Comparison of ENCODE assay signal across 9 mouse cellular contexts in the genomic region with DNA sequence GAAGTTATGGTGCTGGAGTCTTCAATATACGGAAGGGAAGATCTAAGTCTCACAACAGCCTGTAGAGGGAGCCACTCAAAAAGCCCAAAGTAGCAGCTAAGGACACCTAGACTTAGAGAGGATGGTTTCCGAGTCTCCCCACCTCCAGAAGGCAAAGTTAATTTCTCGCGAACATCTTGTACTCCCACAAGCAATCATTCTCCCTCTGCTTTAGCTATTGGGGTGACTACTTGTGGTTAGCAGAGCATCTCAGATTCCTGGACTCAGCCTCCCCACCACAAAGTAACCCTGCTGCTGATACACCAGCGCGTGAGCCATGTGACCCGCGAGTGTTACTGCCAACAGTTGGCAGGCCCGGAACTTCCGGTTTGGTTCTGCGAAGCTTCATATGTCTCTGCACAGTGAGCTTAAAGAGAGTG. TPM values are rescaled to one million over a fixed set of nuclear protein-coding genes. Genes with fewer than 3 reads are reported as not detected.
DNase-seq lines count a peak whose midpoint lies in the region; ATAC-seq and TF ChIP-seq lines count a peak whose summit lies in the region.
"Had no signal": no experiment of that assay in that cellular context is flagged by ENCODE, and none has a peak within 500 bp of the region (broad histone marks: within the 10 kb centered on the region; RNA-seq: fewer than 3 reads in every experiment).

No protein-coding gene starts in this region.

- ATAC-seq in liver, embryonic 16.5 days (ENCODE audit: low read depth) = no peak
- ATAC-seq in liver, embryonic 11.5 days (replicated peaks; ENCODE audit: low FRiP score) = no peak
- ATAC-seq: forebrain, embryonic 13.5 days; Patski had no signal

- H3K9me3 ChIP-seq in liver, embryonic 16.5 days (replicated peaks; ENCODE audit: control insufficient read depth, low read length) = no peaks in the 10 kb centered on the region
- H3K9me3 ChIP-seq in liver, embryonic 11.5 days (ENCODE audit: control insufficient read depth, low read length) = no peaks in the 10 kb centered on the region
- peaks cover 23% of the 10 kb centered on the region for H3K9me3 ChIP-seq in E14TG2a.4 (ENCODE audit: low read length)
- H3K9me3 ChIP-seq: forebrain, embryonic 13.5 days had no signal

- H3K27ac ChIP-seq in liver, embryonic 16.5 days (ENCODE audit: low read length) = 0 out of 2 replicates have a peak overlapping the region, but pooled peaks have one; percentile 17
- H3K27ac ChIP-seq in liver, embryonic 11.5 days (ENCODE audit: low read depth, low read length) = no peak overlapping the region
- H3K27ac ChIP-seq in brown adipose tissue, adult 24 weeks (replicated peaks; ENCODE audit: low read depth, low read length) = peak overlapping the region; percentile 86; the same call in 1 of the 2 replicates
- peak overlapping the region; percentile 95 for H3K27ac ChIP-seq in thymus, adult 2 months (ENCODE audit: control insufficient read depth, insufficient read depth, low read length)
- H3K27ac ChIP-seq: forebrain, embryonic 13.5 days had no signal

- 83% methylated on average over 11 of the region's 11 CpGs for WGBS in liver, embryonic 16.5 days (ENCODE audit: insufficient replicate concordance)
- 89% methylated on average over 11 of the region's 11 CpGs for WGBS in liver, embryonic 11.5 days
- 18% methylated on average over 11 of the region's 11 CpGs for WGBS in thymus, adult 2 months

- no peak for TF ChIP-seq POLR2A in thymus, adult 2 months (IDR thresholded peaks at IDR 0.05; ENCODE audit: control insufficient read depth, extremely low read depth, insufficient read depth, low read length, poor library complexity)

- no peaks in the 10 kb centered on the region; the same call in 1 of the 2 replicates for H3K4me1 ChIP-seq in liver, embryonic 16.5 days (ENCODE audit: control insufficient read depth, low read depth, low read length)
- H3K4me1 ChIP-seq in liver, embryonic 11.5 days (replicated peaks; ENCODE audit: control insufficient read depth, insufficient read depth, low read length) = no peaks in the 10 kb centered on the region
- H3K4me1 ChIP-seq in E14TG2a.4 (replicated peaks; ENCODE audit: low read depth, low read length) = peaks cover 3% of the 10 kb centered on the region; the same call in 1 of the 2 replicates
- peaks cover 9% of the 10 kb centered on the region for H3K4me1 ChIP-seq in brown adipose tissue, adult 24 weeks (ENCODE audit: control insufficient read depth, insufficient read depth, insufficient read length, low read length)
- H3K4me1 ChIP-seq in thymus, adult 2 months (replicated peaks; ENCODE audit: control insufficient read depth, insufficient read depth, low read length) = peaks cover 46% of the 10 kb centered on the region
- H3K4me1 ChIP-seq: forebrain, embryonic 13.5 days had no signal

- no peaks in the 10 kb centered on the region for H3K36me3 ChIP-seq in liver, embryonic 16.5 days (ENCODE audit: control insufficient read depth, insufficient read depth)
- no peaks in the 10 kb centered on the region for H3K36me3 ChIP-seq in liver, embryonic 11.5 days (ENCODE audit: control insufficient read depth, insufficient read depth, low read length)
- H3K36me3 ChIP-seq in E14TG2a.4 (ENCODE audit: insufficient read depth, low read length) = no peaks in the 10 kb centered on the region
- no peaks in the 10 kb centered on the region for H3K36me3 ChIP-seq in thymus, adult 2 months (ENCODE audit: control insufficient read depth, insufficient read depth, low read length)

- DNase-seq in liver, embryonic 11.5 days (ENCODE audit: low spot score) = no peak
- peak; percentile 84 for DNase-seq in thymus, adult 2 months
- no peak for DNase-seq in heart, adult 8-10 months (ENCODE audit: low spot score)
- no peak for DNase-seq in retina, postnatal 1 day

- H3K4me3 ChIP-seq in liver, embryonic 16.5 days (ENCODE audit: low read depth, low read length) = no peak overlapping the region
- H3K4me3 ChIP-seq in liver, embryonic 11.5 days (ENCODE audit: low read depth, low read length) = no peak overlapping the region
- no peak overlapping the region for H3K4me3 ChIP-seq in E14TG2a.4 (replicated peaks; ENCODE audit: low read length)
- no peak overlapping the region for H3K4me3 ChIP-seq in brown adipose tissue, adult 24 weeks (ENCODE audit: insufficient read depth, low read depth, low read length)
- peak overlapping the region; percentile 34; the same call in 1 of the 2 replicates for H3K4me3 ChIP-seq in thymus, adult 2 months (ENCODE audit: control insufficient read depth, insufficient read depth, low read length)
- H3K4me3 ChIP-seq: forebrain, embryonic 13.5 days had no signal

- no peak overlapping the region for H3K4me2 ChIP-seq in liver, embryonic 16.5 days (ENCODE audit: low read depth, low read length)
- H3K4me2 ChIP-seq in liver, embryonic 11.5 days = no peak overlapping the region
- H3K4me2 ChIP-seq: forebrain, embryonic 13.5 days had no signal

- peak; percentile 17 for TF ChIP-seq CTCF in E14TG2a.4 (conservative IDR thresholded peaks at IDR 0.05; ENCODE audit: low read length)
- no peak for TF ChIP-seq CTCF in thymus, adult 2 months (IDR thresholded peaks at IDR 0.05; ENCODE audit: borderline replicate concordance, control insufficient read depth, extremely low read depth, insufficient read depth, low read length, poor library complexity)

- H3K9ac ChIP-seq in liver, embryonic 16.5 days (ENCODE audit: low read depth, low read length) = no peak overlapping the region
- no peak overlapping the region for H3K9ac ChIP-seq in liver, embryonic 11.5 days (ENCODE audit: low read depth, low read length)
- H3K9ac ChIP-seq: forebrain, embryonic 13.5 days had no signal

- no peaks in the 10 kb centered on the region for H3K27me3 ChIP-seq in liver, embryonic 16.5 days (ENCODE audit: control insufficient read depth, insufficient read depth, low read depth, low read length)
- no peaks in the 10 kb centered on the region for H3K27me3 ChIP-seq in liver, embryonic 11.5 days (replicated peaks; ENCODE audit: control insufficient read depth, insufficient read depth, low read length)
- H3K27me3 ChIP-seq in E14TG2a.4 (ENCODE audit: insufficient read depth, low read length) = peaks cover 11% of the 10 kb centered on the region; the same call in 1 of the 2 replicates
- H3K27me3 ChIP-seq in thymus, adult 2 months (ENCODE audit: control insufficient read depth, insufficient read depth, low read length) = no peaks in the 10 kb centered on the region
- H3K27me3 ChIP-seq: forebrain, embryonic 13.5 days; Patski had no signal

RNA-seq across cellular contexts. Expression of gene Stard5, which starts 28.5 kb away (rescaled TPM):
- polyA plus RNA-seq in liver, embryonic 16.5 days (2015; fragmentation: Nextera tagmentation; extraction: Ambion mirVana) = 19.2 and 25.3 TPM in 2 replicates
- 9.2 and 10.8 TPM in 2 replicates for polyA plus RNA-seq in liver, embryonic 11.5 days (2014; fragmentation: Nextera tagmentation; extraction: Ambion mirVana)
- 19.6 and 23.4 TPM in 2 replicates for polyA plus RNA-seq in brown adipose tissue, adult 24 weeks (2012; ENCODE audit: insufficient read depth, insufficient read length, missing spikeins)
- 15.8 and 17.8 TPM in 2 replicates for polyA plus RNA-seq in thymus, adult 2 months (2012; rRNA removed)
- 10 to 100 TPM in 2 of 4 experiments, 1 to 10 TPM in 2; 7.6 to 11.6 (median 9.3) TPM for total RNA-seq in heart, adult 8-10 months (2022)
